Mouse (Mus musculus): Measurements from ENCODE around the gene 1700017B05Rik.

DNA sequence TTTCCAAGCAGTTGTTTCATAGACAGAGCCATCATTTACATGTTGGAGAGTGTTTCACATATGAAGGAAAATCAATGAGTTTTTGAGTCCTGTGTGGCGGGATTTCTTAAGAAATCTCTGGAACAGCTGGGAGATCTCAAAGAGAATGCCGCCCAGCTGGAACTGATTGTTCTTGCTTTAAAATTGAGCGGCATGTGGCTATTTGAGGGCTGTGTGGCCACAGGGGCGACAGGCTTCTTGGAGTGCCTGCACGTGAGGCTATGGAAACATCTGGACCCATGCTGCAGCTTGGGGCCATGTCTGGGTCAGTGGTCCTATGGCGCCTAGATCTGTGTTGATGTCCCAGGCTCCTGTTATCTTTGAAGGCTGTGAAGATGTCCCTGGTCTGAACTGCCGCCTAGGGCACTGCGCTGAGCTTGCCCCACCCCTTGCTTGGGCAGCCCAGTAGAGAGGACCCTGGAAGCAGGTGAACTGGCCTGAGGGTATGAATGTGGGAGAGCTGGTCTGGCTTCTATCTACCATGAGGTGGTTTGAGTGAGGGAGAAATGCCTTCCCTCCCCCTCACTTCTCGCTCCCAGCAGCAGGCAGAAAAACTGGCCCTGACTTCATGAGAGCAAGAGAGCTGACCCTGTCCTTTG is 32.1 kb downstream of the 1700017B05Rik start:
- TF ChIP-seq CTCF (IDR thresholded peaks at IDR 0.05; ENCODE audit: low read depth) (no peak), EP300 (IDR thresholded peaks at IDR 0.05; ENCODE audit: low read depth) (no peak)

Measured in liver, embryonic 14.5 days (tissue).